Mouse (Mus musculus) embryo, embryonic 11.5 days (tissue): Measurements from ENCODE around the gene Sik3.
A peak's percentile ranks its signal among the peaks of the same experiment; 100 is the strongest.

Source experiments
- DNase-seq: peaks from one replicate; pipeline ENCODE4 v3.0.0-alpha.2; 2012; ENCODE audit warnings: low read depth, low spot score

The Sik3 gene

GRCm38 (mm10) chr9:46272677-46273454 lies 260.2 kb downstream of the Sik3 start, which contains the start of gene Zpr1:
Gene Zpr1, plus strand, starts transcription at chr9:46273064.
- peak; percentile 81 for DNase-seq
